Mouse (Mus musculus): Measurements from ENCODE around the gene Retreg3.
A peak's percentile ranks its signal among the peaks of the same experiment; 100 is the strongest.

DNA sequence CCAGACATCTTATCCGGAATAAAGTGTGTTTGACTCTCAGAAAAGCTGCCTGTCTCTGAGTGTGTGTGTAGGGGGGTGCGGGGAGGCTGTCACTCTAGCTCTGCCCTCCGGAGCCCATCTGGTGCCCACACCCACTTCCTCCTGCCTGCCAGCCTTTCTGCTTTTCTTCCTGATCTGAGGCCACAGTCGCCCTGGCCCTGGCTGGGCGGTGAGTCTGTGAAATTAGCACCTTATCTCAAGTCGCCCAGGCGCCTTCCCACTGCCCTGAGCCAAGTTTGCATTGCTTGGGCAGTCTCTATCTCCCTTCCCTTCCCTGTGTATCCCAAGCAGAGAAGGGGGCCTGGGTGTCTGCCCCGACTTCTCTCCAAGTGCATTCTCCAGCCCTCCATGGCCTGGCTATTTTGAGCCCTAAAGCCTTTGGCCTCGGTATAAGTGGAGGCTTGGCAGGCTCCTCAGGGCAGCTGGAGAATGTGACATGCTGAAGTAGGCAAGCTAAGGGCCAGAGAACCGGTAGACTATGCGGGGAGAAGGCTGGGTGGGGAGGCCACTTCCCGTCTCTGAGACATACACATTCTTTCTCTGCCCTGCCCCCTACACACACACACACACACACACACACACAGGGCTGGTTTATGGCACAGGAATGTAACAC lies 55.9 kb downstream of the Retreg3 start:
- TF ChIP-seq CTCF (IDR thresholded peaks at IDR 0.05; ENCODE audit: extremely low read depth, insufficient read depth, insufficient read length, insufficient replicate concordance) (no peak), POLR2A (IDR thresholded peaks at IDR 0.05; ENCODE audit: low read depth, low read length) (peak; percentile 74)
